Comparison of ENCODE assay signal across 12 mouse cellular contexts in genomic region chr11:57404172-57404571, GRCm38 (mm10).
DNase-seq lines count a peak whose midpoint lies in the region; ATAC-seq and TF ChIP-seq lines count a peak whose summit lies in the region.
"Had no signal": no experiment of that assay in that cellular context is flagged by ENCODE, and none has a peak within 500 bp of the region (broad histone marks: within the 10 kb centered on the region; RNA-seq: fewer than 3 reads in every experiment).

No protein-coding gene starts in this region.

- no peak for TF ChIP-seq CTCF in hindbrain, postnatal 0 days (IDR thresholded peaks at IDR 0.05; ENCODE audit: low read depth)

- H3K9me3 ChIP-seq in hindbrain, postnatal 0 days (ENCODE audit: low read length), result no peaks in the 10 kb centered on the region
- H3K9me3 ChIP-seq in hindbrain, embryonic 11.5 days (ENCODE audit: control insufficient read depth, low read length), result no peaks in the 10 kb centered on the region
- H3K9me3 ChIP-seq: hindbrain, embryonic 13.5 days; limb, embryonic 13.5 days; neural tube, embryonic 13.5 days had no signal

- no peak for ATAC-seq in hindbrain, postnatal 0 days
- ATAC-seq in hindbrain, embryonic 11.5 days (ENCODE audit: low FRiP score), result no peak

- DNase-seq in hindbrain, postnatal 0 days (ENCODE audit: low spot score), result peak; percentile 61
- no peak for DNase-seq in hindbrain, embryonic 11.5 days (ENCODE audit: low spot score)
- DNase-seq in NIH3T3 (ENCODE audit: low read depth), result peak; percentile 10
- DNase-seq in brain, adult 2 months (ENCODE audit: low read depth, low spot score), result peak; percentile 45
- DNase-seq in layer of hippocampus, adult 9-11 months, result peak; percentile 52
- DNase-seq in frontal cortex, postnatal 14 days (ENCODE audit: low spot score in 2 of 2), result no peak
- DNase-seq in testis, postnatal 10 days (ENCODE audit: low spot score), result no peak
- DNase-seq: cerebellum, adult 2 months; kidney, postnatal 10 days had no signal

- H3K4me3 ChIP-seq in hindbrain, postnatal 0 days (ENCODE audit: low read length), result no peak overlapping the region
- no peak overlapping the region for H3K4me3 ChIP-seq in hindbrain, embryonic 11.5 days (ENCODE audit: low read depth, low read length)
- H3K4me3 ChIP-seq: hindbrain, embryonic 13.5 days; limb, embryonic 13.5 days; neural tube, embryonic 13.5 days had no signal

- no peaks in the 10 kb centered on the region for H3K36me3 ChIP-seq in hindbrain, postnatal 0 days (ENCODE audit: insufficient read depth, low read length)
- H3K36me3 ChIP-seq in hindbrain, embryonic 11.5 days (ENCODE audit: control insufficient read depth, insufficient read depth, low read length), result no peaks in the 10 kb centered on the region
- H3K36me3 ChIP-seq: hindbrain, embryonic 13.5 days; limb, embryonic 13.5 days; neural tube, embryonic 13.5 days had no signal

- H3K27me3 ChIP-seq in hindbrain, postnatal 0 days (ENCODE audit: insufficient read depth, low read length), result no peaks in the 10 kb centered on the region; the same call in 1 of the 2 replicates
- no peaks in the 10 kb centered on the region for H3K27me3 ChIP-seq in hindbrain, embryonic 11.5 days (ENCODE audit: control insufficient read depth, insufficient read depth, low read length)
- H3K27me3 ChIP-seq: hindbrain, embryonic 13.5 days; limb, embryonic 13.5 days; neural tube, embryonic 13.5 days had no signal

- 40% methylated on average over 9 of the region's 9 CpGs for WGBS in hindbrain, postnatal 0 days
- WGBS in hindbrain, embryonic 11.5 days, result 80% methylated on average over 9 of the region's 9 CpGs

- H3K27ac ChIP-seq in hindbrain, postnatal 0 days, result no peak overlapping the region
- H3K27ac ChIP-seq in hindbrain, embryonic 11.5 days (ENCODE audit: low read depth, low read length), result no peak overlapping the region
- H3K27ac ChIP-seq: hindbrain, embryonic 13.5 days; limb, embryonic 13.5 days; neural tube, embryonic 13.5 days had no signal

- H3K4me1 ChIP-seq in hindbrain, postnatal 0 days (ENCODE audit: insufficient read depth, low read length), result no peaks in the 10 kb centered on the region
- no peaks in the 10 kb centered on the region for H3K4me1 ChIP-seq in hindbrain, embryonic 11.5 days (replicated peaks; ENCODE audit: control insufficient read depth, insufficient read depth, low read length)
- H3K4me1 ChIP-seq: limb, embryonic 13.5 days had no signal

- H3K4me2 ChIP-seq in hindbrain, postnatal 0 days (ENCODE audit: low read depth, low read length), result no peak overlapping the region
- no peak overlapping the region for H3K4me2 ChIP-seq in hindbrain, embryonic 11.5 days (replicated peaks; ENCODE audit: low read depth, low read length)
- H3K4me2 ChIP-seq: hindbrain, embryonic 13.5 days; limb, embryonic 13.5 days; neural tube, embryonic 13.5 days had no signal

- no peak overlapping the region for H3K9ac ChIP-seq in hindbrain, postnatal 0 days (replicated peaks; ENCODE audit: low read length)
- H3K9ac ChIP-seq in hindbrain, embryonic 11.5 days (ENCODE audit: low read depth, low read length), result no peak overlapping the region
- H3K9ac ChIP-seq: hindbrain, embryonic 13.5 days; limb, embryonic 13.5 days; neural tube, embryonic 13.5 days had no signal

Comparison
In these comparisons a context has a peak if more than half of its experiments do, and no peak if none do; other contexts are left out.
1. DNase-seq: peak in hindbrain, postnatal 0 days (single experiment), NIH3T3 (single experiment), brain, adult 2 months (single experiment) and layer of hippocampus, adult 9-11 months (single experiment); none in hindbrain, embryonic 11.5 days (single experiment), frontal cortex, postnatal 14 days (0 of 2) and testis, postnatal 10 days (single experiment).